Mouse (Mus musculus): ENCODE measurements around the gene Fkbp8. TPM values are rescaled to one million over a fixed set of nuclear protein-coding genes. Genes with fewer than 3 reads are reported as not detected.

The Fkbp8 gene
- polyA plus RNA-seq, 1 experiment: 305 TPM

DNA sequence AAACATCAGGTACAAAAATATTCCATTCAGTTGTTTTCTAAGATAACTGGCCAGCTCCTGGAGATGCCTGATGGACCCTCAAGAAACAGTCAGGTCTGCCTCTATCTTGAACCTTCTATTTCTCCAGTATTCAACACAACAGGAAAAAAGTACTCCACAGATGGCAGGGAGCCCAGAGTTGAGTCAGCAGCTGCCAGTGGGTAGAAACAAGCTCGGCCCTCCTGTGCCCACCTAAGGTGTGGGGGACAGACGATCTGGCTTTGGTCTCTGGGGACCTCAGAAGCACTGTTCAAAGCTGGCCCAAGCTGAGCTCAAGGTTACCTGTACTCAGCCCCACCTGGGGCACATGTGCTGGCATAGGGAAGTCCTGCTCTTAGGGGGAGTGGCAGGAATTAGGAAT is 14.1 kb upstream of the Fkbp8 start:
- Histone ChIP-seq H3K27ac (ENCODE audit: insufficient read depth, low read length) (no peak overlapping the region), H3K4me3 (ENCODE audit: extremely low read depth, insufficient read depth, insufficient read length) (no peak overlapping the region), H3K4me1 (ENCODE audit: control insufficient read depth, insufficient read depth, insufficient read length) (peaks cover 13% of the 10 kb centered on the region; the same call in 1 of the 2 replicates), H3K36me3 (ENCODE audit: control insufficient read depth, insufficient read depth, low read length) (peaks cover 16% of the 10 kb centered on the region), H3K27me3 (ENCODE audit: control insufficient read depth, insufficient read depth, low read length) (no peaks in the 10 kb centered on the region)
- whole genome bisulfite sequencing: 30% methylated on average over 2 of the region's 2 CpGs
- no peak for DNase-seq (ENCODE audit: low read depth in 1 of 2, low spot score in 2 of 2)
- TF ChIP-seq POLR2A (IDR thresholded peaks at IDR 0.05; ENCODE audit: low read depth, low read length): no peak

GRCm38 (mm10) chr8:70517940-70518643 is 9.4 kb upstream of the Fkbp8 start:
- no peak overlapping the region for H3K27ac ChIP-seq (ENCODE audit: insufficient read depth, low read length)
- no peak overlapping the region for H3K4me3 ChIP-seq (ENCODE audit: extremely low read depth, insufficient read depth, insufficient read length)
- WGBS: 92% methylated on average over 10 of the region's 10 CpGs
- H3K4me1 ChIP-seq (ENCODE audit: control insufficient read depth, insufficient read depth, insufficient read length): no peaks in the 10 kb centered on the region; the same call in 1 of the 2 replicates
- no peak for DNase-seq (ENCODE audit: low read depth in 1 of 2, low spot score in 2 of 2)
- no peaks in the 10 kb centered on the region for H3K27me3 ChIP-seq (ENCODE audit: control insufficient read depth, insufficient read depth, low read length)
- TF ChIP-seq POLR2A (IDR thresholded peaks at IDR 0.05; ENCODE audit: low read depth, low read length): no peak
- no peak for TF ChIP-seq CTCF (IDR thresholded peaks at IDR 0.05; ENCODE audit: extremely low read depth, insufficient read depth, insufficient read length, insufficient replicate concordance)
- H3K36me3 ChIP-seq (ENCODE audit: control insufficient read depth, insufficient read depth, low read length): peaks cover 17% of the 10 kb centered on the region

DNA sequence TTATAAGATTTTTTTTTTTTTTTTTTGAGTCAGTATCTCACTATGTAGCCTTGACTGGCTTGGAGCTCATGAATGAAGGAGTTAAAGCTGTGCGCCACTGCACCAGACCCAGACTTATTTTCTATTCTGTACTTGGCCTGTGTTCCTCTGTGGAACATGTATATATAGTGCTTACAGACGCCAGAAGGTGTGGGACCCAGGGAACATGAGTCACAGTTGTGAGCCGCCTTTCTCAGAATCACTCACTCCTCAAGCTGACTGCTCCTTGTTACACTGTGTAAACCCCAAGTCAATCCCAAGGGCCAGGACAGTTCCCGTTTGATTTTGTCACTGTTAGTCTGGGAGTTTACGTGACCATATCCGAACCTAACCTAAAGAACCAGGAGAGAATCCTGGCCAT is 8.5 kb upstream of the Fkbp8 start:
- TF ChIP-seq POLR2A (IDR thresholded peaks at IDR 0.05; ENCODE audit: low read depth, low read length) (no peak), CTCF (IDR thresholded peaks at IDR 0.05; ENCODE audit: extremely low read depth, insufficient read depth, insufficient read length, insufficient replicate concordance) (no peak)
- Histone ChIP-seq H3K27me3 (ENCODE audit: control insufficient read depth, insufficient read depth, low read length) (no peaks in the 10 kb centered on the region), H3K4me1 (ENCODE audit: control insufficient read depth, insufficient read depth, insufficient read length) (no peaks in the 10 kb centered on the region), H3K36me3 (ENCODE audit: control insufficient read depth, insufficient read depth, low read length) (peaks cover 13% of the 10 kb centered on the region), H3K27ac (ENCODE audit: insufficient read depth, low read length) (no peak overlapping the region), H3K4me3 (ENCODE audit: extremely low read depth, insufficient read depth, insufficient read length) (no peak overlapping the region)
- 91% methylated on average over 6 of the region's 6 CpGs for WGBS
- DNase-seq (ENCODE audit: low read depth in 1 of 2, low spot score in 2 of 2): no peak

- Histone ChIP-seq H3K36me3 (ENCODE audit: control insufficient read depth, insufficient read depth, low read length) (peaks cover 13% of the 10 kb centered on the region), H3K27ac (ENCODE audit: insufficient read depth, low read length) (no peak overlapping the region), H3K27me3 (ENCODE audit: control insufficient read depth, insufficient read depth, low read length) (no peaks in the 10 kb centered on the region), H3K4me1 (ENCODE audit: control insufficient read depth, insufficient read depth, insufficient read length) (no peaks in the 10 kb centered on the region), H3K4me3 (ENCODE audit: extremely low read depth, insufficient read depth, insufficient read length) (no peak overlapping the region)
- WGBS: 60% methylated on average over 2 of the region's 2 CpGs
- DNase-seq (ENCODE audit: low read depth in 1 of 2, low spot score in 2 of 2): no peak
- TF ChIP-seq CTCF (IDR thresholded peaks at IDR 0.05; ENCODE audit: extremely low read depth, insufficient read depth, insufficient read length, insufficient replicate concordance) (no peak), POLR2A (IDR thresholded peaks at IDR 0.05; ENCODE audit: low read depth, low read length) (no peak)
Measured at GRCm38 (mm10) chr8:70519606-70520005, 7.9 kb upstream of the Fkbp8 start.

DNA sequence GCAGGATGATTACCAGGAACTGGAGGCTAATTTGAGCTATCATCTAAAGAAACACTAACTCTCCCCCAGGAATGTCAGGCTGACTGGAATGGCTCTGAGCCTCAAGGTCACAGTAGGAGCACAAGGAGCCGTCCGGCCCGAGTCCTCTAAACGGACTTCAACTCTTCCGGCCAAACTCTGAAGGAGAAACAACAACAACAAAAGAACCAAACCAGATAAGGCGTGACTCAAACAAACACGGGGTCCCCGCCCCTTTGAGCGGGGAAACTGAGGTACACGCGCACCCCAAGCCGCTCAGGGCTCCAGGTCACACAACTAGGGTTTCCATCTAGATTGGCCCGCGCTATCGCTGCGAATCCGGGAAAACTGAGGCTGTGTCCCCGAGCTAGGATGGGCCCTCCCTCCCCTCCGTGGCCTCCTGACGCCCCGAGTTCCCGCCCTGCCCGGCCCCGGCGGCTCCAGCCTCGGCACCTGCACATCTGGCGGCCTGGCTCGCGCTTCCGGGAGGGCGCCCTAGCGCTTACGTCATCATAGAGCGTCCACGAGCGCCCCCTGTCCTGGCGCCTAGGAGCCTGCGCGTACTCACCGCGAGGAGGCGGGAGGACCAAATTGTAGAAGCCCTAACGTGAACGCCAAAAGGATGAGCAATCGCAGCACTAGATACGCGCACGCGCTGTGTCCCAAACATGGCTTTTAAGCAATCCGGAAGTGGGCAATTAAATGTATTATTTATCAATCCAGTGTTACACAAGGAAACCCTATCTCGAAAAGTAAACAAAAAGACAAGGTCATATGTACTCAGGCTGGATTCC is 4.7 kb upstream of the Fkbp8 start:
- TF ChIP-seq POLR2A (IDR thresholded peaks at IDR 0.05; ENCODE audit: low read depth, low read length): peak; percentile 67
- TF ChIP-seq CTCF (IDR thresholded peaks at IDR 0.05; ENCODE audit: extremely low read depth, insufficient read depth, insufficient read length, insufficient replicate concordance): peak; percentile 36; the same call in 1 of the 2 replicates
- Histone ChIP-seq H3K36me3 (ENCODE audit: control insufficient read depth, insufficient read depth, low read length) (peaks cover 8% of the 10 kb centered on the region; the same call in 1 of the 2 replicates), H3K27me3 (ENCODE audit: control insufficient read depth, insufficient read depth, low read length) (no peaks in the 10 kb centered on the region), H3K4me1 (ENCODE audit: control insufficient read depth, insufficient read depth, insufficient read length) (no peaks in the 10 kb centered on the region), H3K4me3 (ENCODE audit: extremely low read depth, insufficient read depth, insufficient read length) (peak overlapping the region; percentile 85), H3K27ac (ENCODE audit: insufficient read depth, low read length) (peak overlapping the region; percentile 60)
- WGBS: under 1% methylated on average over 51 of the region's 51 CpGs
- DNase-seq (ENCODE audit: low read depth in 1 of 2, low spot score in 2 of 2): peak; percentile 94 to 96

DNA sequence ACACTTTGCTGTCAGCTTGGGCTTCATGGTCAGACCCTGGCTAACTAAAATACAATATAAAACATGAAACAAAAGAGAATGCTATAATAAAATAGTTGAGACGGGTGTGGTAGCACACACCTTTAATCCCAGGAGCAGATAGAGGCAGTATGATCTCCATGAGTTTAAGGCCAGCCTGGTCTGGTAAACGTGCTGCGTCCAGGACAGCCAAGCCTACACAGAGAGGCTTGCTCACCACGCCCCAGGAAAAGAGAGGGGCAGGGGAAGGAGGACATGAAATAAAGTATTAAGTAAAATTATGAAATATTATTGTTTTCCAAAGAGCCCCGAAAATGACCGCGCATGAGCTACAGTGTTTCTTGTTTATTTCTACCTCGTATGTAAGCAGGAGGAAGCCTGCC is 413 bp upstream of the Fkbp8 start:
- no peak for DNase-seq (ENCODE audit: low read depth in 1 of 2, low spot score in 2 of 2)
- no peaks in the 10 kb centered on the region for H3K27me3 ChIP-seq (ENCODE audit: control insufficient read depth, insufficient read depth, low read length)
- peak overlapping the region; percentile 89 for H3K4me3 ChIP-seq (ENCODE audit: extremely low read depth, insufficient read depth, insufficient read length)
- WGBS: 3% methylated on average over 8 of the region's 8 CpGs
- TF ChIP-seq POLR2A (IDR thresholded peaks at IDR 0.05; ENCODE audit: low read depth, low read length): no peak
- no peak for TF ChIP-seq CTCF (IDR thresholded peaks at IDR 0.05; ENCODE audit: extremely low read depth, insufficient read depth, insufficient read length, insufficient replicate concordance)
- H3K27ac ChIP-seq (ENCODE audit: insufficient read depth, low read length): peak overlapping the region; percentile 59
- H3K36me3 ChIP-seq (ENCODE audit: control insufficient read depth, insufficient read depth, low read length): peaks cover 15% of the 10 kb centered on the region
- H3K4me1 ChIP-seq (ENCODE audit: control insufficient read depth, insufficient read depth, insufficient read length): peaks cover 6% of the 10 kb centered on the region; the same call in 1 of the 2 replicates

Data from spleen, adult 2 months (tissue).